Mouse (Mus musculus): Measurements from ENCODE around the gene Prpf8.

DNA sequence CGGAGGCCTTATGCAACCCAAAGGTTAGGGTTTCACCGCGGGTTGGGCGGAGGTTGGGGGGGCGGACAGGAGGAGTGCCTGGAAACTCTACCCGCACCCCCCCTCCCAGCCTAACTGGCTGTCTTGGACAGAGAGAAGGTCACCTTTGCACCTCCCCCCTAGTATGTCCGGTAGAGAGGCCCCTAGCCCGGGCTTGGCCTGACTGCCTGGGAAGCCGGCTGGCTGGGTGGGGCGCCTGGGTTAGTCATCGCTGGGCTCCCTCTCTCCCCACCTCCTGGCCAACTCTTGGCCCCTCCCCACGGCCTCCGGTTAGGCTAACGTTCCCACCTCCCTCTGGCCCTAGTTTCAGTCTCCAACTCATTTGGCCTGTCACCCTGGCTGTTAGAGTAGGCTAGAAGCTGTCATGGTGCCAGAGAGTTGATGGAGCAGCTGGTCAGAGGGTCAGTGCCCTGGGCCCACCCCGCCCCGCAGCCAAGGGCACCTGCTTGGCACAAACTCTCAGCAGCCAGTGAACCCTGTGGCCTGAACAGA is 24.3 kb upstream of the Prpf8 start:
- no peak for TF ChIP-seq CTCF (conservative IDR thresholded peaks at IDR 0.05; ENCODE audit: low read length)
- no peak for TF ChIP-seq NANOG (IDR thresholded peaks at IDR 0.05; ENCODE audit: borderline replicate concordance, low read length)
- TF ChIP-seq POU5F1 (IDR thresholded peaks at IDR 0.05; ENCODE audit: borderline replicate concordance, low read length) = no peak

All from E14TG2a.4 (cell line).